Mouse (Mus musculus): ENCODE measurements around the gene Fam160a1. TPM values are rescaled to one million over a fixed set of nuclear protein-coding genes. Genes with fewer than 3 reads are reported as not detected.

The Fam160a1 gene
- 0.15 and 0.22 TPM in 2 replicates for polyA plus RNA-seq (2012; rRNA removed)

DNA sequence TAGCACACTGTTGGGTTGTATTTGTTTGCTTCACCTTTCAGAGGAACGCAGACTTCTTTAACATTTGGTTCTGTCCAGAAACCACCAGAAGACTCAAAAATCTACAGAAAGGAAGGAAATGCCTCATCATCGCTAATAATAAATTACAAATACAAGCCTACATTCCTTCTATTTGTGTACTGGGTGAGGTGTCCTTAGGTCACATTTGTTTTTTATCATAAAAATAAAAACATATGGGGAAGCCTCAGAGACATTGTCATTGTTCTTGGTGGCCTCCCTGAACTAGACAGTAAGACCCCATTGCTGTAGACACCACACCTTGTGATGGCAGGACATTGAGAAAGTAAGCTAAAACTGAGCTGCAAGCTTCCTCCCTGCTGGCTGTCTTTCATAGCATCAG is at the start of gene Fam160a1:
Gene Fam160a1 (minus strand): TSS at position 101 of the 400 bp plus-strand sequence.

Other genes starting within 250 kb of the Fam160a1 start
- gene Gatb, start 243.2 kb downstream of the Fam160a1 start, polyA plus RNA-seq (2012; rRNA removed) = 6.0 and 7.0 TPM in 2 replicates
- gene Glt28d2, start 70.2 kb upstream of the Fam160a1 start, polyA plus RNA-seq (2012; rRNA removed) = 0.03 and 0.07 TPM in 2 replicates
- 0.05 TPM in 1 of 2 replicates, not detected in the other for gene Gm37240, start 70.2 kb upstream of the Fam160a1 start, polyA plus RNA-seq (2012; rRNA removed)
- gene Sh3d19, start 153.8 kb upstream of the Fam160a1 start, polyA plus RNA-seq (2012; rRNA removed) = 5.6 and 6.3 TPM in 2 replicates
- gene Prss48, start 185.2 kb upstream of the Fam160a1 start, polyA plus RNA-seq (2012; rRNA removed) = not detected in 2 replicates

Data from liver, embryonic 14 days (tissue).